Mouse (Mus musculus) limb, embryonic 10.5 days (tissue): Measurements from ENCODE around the gene Clba1. TPM values are rescaled to one million over a fixed set of nuclear protein-coding genes. Genes with fewer than 3 reads are reported as not detected.
A peak's percentile ranks its signal among the peaks of the same experiment; 100 is the strongest.

Experiments used
- DNase-seq: peaks from one replicate; pipeline ENCODE4 v3.0.0-alpha.2; 2017; ENCODE audit warnings: low spot score
- H3K27ac ChIP-seq: fragments of 300-500 bp; sonication (generic); 2 replicates; pipeline ENCODE4 v1.5.1; 2016; ENCODE audit warnings: mild to moderate bottlenecking
- H3K27me3 ChIP-seq: fragments of 300-500 bp; sonication (generic); 2 replicates; pipeline ENCODE4 v1.6.1; 2016; ENCODE audit warnings: low read depth, mild to moderate bottlenecking; ENCODE audit not compliant: poor library complexity, severe bottlenecking
- H3K36me3 ChIP-seq: fragments of 300-500 bp; sonication (generic); 2 replicates; pipeline ENCODE4 v1.6.1; 2016; ENCODE audit warnings: mild to moderate bottlenecking, moderate library complexity
- H3K4me1 ChIP-seq: fragments of 300-500 bp; sonication (generic); 2 replicates; pipeline ENCODE4 v1.6.1; 2016
- H3K4me3 ChIP-seq: fragments of 300-500 bp; sonication (generic); 2 replicates; pipeline ENCODE4 v1.5.1; 2016; ENCODE audit warnings: mild to moderate bottlenecking, moderate library complexity
- H3K9me3 ChIP-seq: fragments of 300-500 bp; sonication (generic); replicated peaks from 2 replicates; pipeline ENCODE4 v1.6.1; 2016; ENCODE audit warnings: mild to moderate bottlenecking
- WGBS: fragments of 180-500 bp; shearing (Covaris S2); methylation state at CpG from one replicate; pipeline ENCODE4 v1.1.7; 2016; 5-methylcytosine and 5-hydroxymethylcytosine counted together
- polyA plus RNA-seq: library from polyadenylated mRNA; unstranded; fragments of >200 nt; fragmentation: Nextera tagmentation; extraction: Ambion mirVana; gene quantifications from 2 replicates; pipeline ENCODE4 v1.2.1, GENCODE M21; 2016

The Clba1 gene
- 7.9 and 8.4 TPM in 2 replicates for polyA plus RNA-seq

- Histone ChIP-seq H3K27ac (peak within 1 kb of the TSS; percentile 70), H3K4me1 (peaks cover 29% of the 10 kb centered on the region), H3K36me3 (peaks cover 19% of the 10 kb centered on the region), H3K27me3 (peaks cover 48% of the 10 kb centered on the region), H3K4me3 (peak within 1 kb of the TSS; percentile 75), H3K9me3 (no peaks in the 10 kb centered on the region)
- 2% methylated on average over 64 of the region's 64 CpGs for WGBS
- DNase-seq: peak; percentile 93
Measured at GRCm38 (mm10) chr12:112808587-112809364, at the start of gene Clba1. TSS of gene Clba1 (plus strand) at chr12:112808937.

GRCm38 (mm10) chr12:112759471-112759870, 49.3 kb upstream of the Clba1 start:
- no peak overlapping the region for H3K27ac ChIP-seq
- H3K36me3 ChIP-seq: no peaks in the 10 kb centered on the region
- WGBS: 81% methylated on average over 3 of the region's 3 CpGs
- H3K27me3 ChIP-seq: no peaks in the 10 kb centered on the region
- no peak for DNase-seq
- H3K9me3 ChIP-seq: no peaks in the 10 kb centered on the region
- peaks cover 5% of the 10 kb centered on the region; the same call in 1 of the 2 replicates for H3K4me1 ChIP-seq
- no peak overlapping the region for H3K4me3 ChIP-seq

DNA sequence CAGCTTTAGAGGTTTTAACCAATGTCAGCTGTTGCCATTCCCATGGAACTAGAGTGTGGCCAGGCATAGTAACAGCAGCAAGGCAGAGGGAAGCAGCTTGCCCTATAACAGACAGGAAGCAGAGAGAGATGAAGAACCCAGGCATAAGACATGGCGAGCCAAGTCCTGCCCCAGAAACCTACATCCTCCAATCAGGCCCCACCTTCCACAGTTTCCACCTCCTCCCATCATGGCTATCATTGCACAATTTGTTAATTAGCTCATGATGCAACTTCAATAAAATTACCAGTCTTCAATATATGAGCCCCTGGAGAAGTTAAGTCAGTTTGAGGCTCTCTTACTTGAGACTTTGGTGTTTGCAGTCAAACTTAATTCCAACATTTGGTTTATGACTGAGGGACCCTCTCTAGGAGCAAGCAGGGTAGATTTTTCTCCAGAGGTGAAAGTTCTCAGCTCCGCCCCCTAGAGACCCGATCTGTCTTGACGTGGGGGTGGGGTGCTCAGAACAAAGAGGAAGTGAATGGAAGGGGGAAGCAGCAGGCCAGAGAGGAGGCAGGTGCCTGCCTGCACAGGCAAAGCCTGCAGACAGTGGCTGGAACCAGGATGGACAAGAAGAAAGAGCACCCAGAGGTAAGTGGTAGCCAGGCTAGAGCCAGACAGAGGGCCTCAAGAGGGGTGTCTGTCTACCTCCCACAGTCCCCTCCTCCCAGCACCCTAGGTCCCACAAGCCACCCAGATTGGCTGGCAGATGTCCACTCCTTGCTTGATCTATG, 48.4 kb upstream of the Clba1 start, which contains the start of gene Pld4:
TSS of gene Pld4 (plus strand) at position 502 of the 773 bp plus-strand sequence.
- 44% methylated on average over 4 of the region's 4 CpGs for WGBS

DNA sequence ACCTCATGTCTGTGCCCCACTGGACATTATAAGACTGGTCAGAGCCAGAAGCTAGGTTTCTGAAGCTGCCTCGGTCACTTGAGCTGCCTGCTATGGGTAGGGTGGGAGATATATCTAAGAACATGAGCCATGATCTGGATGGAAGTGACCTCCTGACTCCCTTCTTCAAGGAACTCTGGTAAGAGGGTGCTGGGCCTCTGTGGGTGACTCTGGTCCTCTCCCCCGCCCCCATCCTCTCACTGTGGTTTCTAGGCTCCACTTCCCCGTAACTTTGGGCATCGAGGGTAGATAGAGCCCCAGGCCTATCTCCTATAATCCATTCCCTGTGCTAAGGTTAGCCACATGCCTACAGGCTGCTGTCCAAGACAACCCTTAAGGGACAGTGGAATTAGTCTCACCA, 47.3 kb upstream of the Clba1 start:
- H3K9me3 ChIP-seq: no peaks in the 10 kb centered on the region
- H3K4me3 ChIP-seq: no peak overlapping the region
- no peaks in the 10 kb centered on the region for H3K36me3 ChIP-seq
- peaks cover 5% of the 10 kb centered on the region; the same call in 1 of the 2 replicates for H3K4me1 ChIP-seq
- WGBS: 88% methylated on average over 4 of the region's 4 CpGs
- no peaks in the 10 kb centered on the region for H3K27me3 ChIP-seq
- DNase-seq: no peak
- H3K27ac ChIP-seq: no peak overlapping the region

More for the DNA sequence above, 48.4 kb upstream of the Clba1 start, which contains the start of gene Pld4:
- no peak for DNase-seq
- H3K27me3 ChIP-seq: no peaks in the 10 kb centered on the region
- H3K27ac ChIP-seq: peak within 1 kb of the TSS; percentile 3; the same call in 1 of the 2 replicates
- no peaks in the 10 kb centered on the region for H3K36me3 ChIP-seq
- H3K4me3 ChIP-seq: no peak within 1 kb of the TSS
- H3K4me1 ChIP-seq: peaks cover 5% of the 10 kb centered on the region; the same call in 1 of the 2 replicates
- H3K9me3 ChIP-seq: no peaks in the 10 kb centered on the region

DNA sequence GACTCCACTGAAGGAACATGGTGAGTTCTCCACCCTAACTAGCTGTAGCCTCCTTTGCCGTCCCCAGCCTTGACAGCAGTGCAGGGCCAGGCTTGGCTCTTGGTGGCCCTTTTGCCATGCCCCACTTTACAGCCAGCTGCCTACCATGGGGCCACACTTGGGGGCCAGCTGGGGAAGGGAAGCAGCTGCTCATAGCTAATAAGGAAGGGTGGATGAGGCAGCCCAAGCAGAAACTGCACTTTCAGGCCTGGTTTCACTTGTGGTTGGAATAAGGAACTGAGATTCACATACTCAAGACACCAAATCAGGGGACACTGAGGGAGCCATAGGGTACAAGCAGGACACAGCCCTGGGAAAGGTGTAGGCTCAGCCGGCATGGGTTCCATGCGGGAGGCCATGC, 46.7 kb upstream of the Clba1 start:
- 90% methylated on average over 3 of the region's 3 CpGs for WGBS
- H3K4me1 ChIP-seq: peaks cover 5% of the 10 kb centered on the region; the same call in 1 of the 2 replicates
- H3K9me3 ChIP-seq: no peaks in the 10 kb centered on the region
- DNase-seq: no peak
- no peak overlapping the region for H3K4me3 ChIP-seq
- no peaks in the 10 kb centered on the region for H3K36me3 ChIP-seq
- H3K27me3 ChIP-seq: no peaks in the 10 kb centered on the region
- peak overlapping the region; percentile 50; the same call in 1 of the 2 replicates for H3K27ac ChIP-seq

DNA sequence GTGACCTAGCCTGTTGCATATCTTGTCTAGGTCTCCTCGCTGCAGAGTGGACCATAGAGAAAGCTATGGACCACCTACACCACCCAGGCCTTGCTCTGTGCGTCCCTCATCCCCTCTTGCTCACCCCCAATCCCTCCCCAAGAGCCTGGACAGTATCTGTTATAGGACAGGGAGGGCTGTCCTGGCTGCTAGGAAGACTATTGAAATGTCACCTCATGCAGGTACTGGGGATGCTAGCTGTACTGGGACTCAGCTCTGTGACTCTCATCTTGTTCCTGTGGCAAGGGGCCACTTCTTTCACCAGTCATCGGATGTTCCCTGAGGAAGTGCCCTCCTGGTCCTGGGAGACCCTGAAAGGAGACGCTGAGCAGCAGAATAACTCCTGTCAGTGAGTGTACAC, 45.6 kb upstream of the Clba1 start:
- Histone ChIP-seq H3K27me3 (no peaks in the 10 kb centered on the region), H3K4me3 (no peak overlapping the region), H3K36me3 (no peaks in the 10 kb centered on the region), H3K4me1 (peaks cover 5% of the 10 kb centered on the region; the same call in 1 of the 2 replicates), H3K27ac (no peak overlapping the region), H3K9me3 (no peaks in the 10 kb centered on the region)
- no peak for DNase-seq
- WGBS: 84% methylated on average over 4 of the region's 4 CpGs

DNA sequence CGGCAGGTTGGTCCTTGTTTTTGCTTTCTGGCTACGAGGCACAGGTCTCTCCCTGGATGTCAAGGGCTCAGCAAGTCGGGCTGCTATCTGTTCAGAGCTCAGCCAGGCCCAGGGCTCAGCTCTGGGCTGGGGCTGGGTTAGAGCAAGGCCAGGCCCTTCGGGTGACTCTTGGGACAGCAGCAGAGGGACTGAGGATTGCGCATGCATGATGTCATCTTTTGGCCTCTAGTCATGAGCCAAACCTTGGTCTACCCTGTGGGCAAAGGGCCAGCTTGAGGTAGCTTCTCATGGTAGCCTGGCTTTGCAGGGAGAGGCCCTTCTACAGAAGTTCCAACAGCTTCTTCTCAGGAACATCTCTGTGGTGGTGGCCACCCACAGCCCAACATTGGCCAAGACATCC, 44.6 kb upstream of the Clba1 start:
- no peaks in the 10 kb centered on the region for H3K9me3 ChIP-seq
- no peak overlapping the region for H3K4me3 ChIP-seq
- no peak for DNase-seq
- H3K4me1 ChIP-seq: peaks cover 5% of the 10 kb centered on the region; the same call in 1 of the 2 replicates
- H3K36me3 ChIP-seq: no peaks in the 10 kb centered on the region
- 89% methylated on average over 5 of the region's 5 CpGs for WGBS
- H3K27ac ChIP-seq: no peak overlapping the region
- no peaks in the 10 kb centered on the region for H3K27me3 ChIP-seq

DNA sequence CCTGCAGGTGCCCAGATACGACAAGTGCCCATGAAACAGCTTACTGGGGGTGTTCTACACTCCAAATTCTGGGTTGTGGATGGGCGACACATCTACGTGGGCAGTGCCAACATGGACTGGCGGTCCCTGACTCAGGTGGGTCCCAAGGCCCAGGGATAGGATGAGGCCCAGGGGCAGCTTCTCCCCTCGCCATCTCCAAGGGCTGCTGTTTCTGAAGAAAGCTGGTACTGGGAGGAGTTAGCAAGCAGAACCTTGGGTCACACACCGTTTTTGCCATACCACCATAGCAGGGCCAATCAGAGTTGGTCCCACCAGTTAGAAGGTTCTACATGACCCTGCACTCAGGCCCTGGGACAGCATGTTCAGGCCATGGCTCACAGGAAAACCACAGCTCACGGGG, 43.7 kb upstream of the Clba1 start:
- H3K27ac ChIP-seq: no peak overlapping the region
- H3K9me3 ChIP-seq: no peaks in the 10 kb centered on the region
- 91% methylated on average over 7 of the region's 7 CpGs for WGBS
- H3K4me3 ChIP-seq: no peak overlapping the region
- no peaks in the 10 kb centered on the region for H3K36me3 ChIP-seq
- peaks cover 5% of the 10 kb centered on the region; the same call in 1 of the 2 replicates for H3K4me1 ChIP-seq
- no peak for DNase-seq
- H3K27me3 ChIP-seq: no peaks in the 10 kb centered on the region

- Histone ChIP-seq H3K4me1 (0 out of 2 replicates have a peak, but pooled peaks cover 3% of the 10 kb centered on the region), H3K27me3 (no peaks in the 10 kb centered on the region), H3K9me3 (no peaks in the 10 kb centered on the region), H3K27ac (no peak overlapping the region), H3K36me3 (no peaks in the 10 kb centered on the region), H3K4me3 (no peak overlapping the region)
- no peak for DNase-seq
- 92% methylated on average over 7 of the region's 7 CpGs for WGBS
Measured at GRCm38 (mm10) chr12:112766586-112766985, 42.2 kb upstream of the Clba1 start.

DNA sequence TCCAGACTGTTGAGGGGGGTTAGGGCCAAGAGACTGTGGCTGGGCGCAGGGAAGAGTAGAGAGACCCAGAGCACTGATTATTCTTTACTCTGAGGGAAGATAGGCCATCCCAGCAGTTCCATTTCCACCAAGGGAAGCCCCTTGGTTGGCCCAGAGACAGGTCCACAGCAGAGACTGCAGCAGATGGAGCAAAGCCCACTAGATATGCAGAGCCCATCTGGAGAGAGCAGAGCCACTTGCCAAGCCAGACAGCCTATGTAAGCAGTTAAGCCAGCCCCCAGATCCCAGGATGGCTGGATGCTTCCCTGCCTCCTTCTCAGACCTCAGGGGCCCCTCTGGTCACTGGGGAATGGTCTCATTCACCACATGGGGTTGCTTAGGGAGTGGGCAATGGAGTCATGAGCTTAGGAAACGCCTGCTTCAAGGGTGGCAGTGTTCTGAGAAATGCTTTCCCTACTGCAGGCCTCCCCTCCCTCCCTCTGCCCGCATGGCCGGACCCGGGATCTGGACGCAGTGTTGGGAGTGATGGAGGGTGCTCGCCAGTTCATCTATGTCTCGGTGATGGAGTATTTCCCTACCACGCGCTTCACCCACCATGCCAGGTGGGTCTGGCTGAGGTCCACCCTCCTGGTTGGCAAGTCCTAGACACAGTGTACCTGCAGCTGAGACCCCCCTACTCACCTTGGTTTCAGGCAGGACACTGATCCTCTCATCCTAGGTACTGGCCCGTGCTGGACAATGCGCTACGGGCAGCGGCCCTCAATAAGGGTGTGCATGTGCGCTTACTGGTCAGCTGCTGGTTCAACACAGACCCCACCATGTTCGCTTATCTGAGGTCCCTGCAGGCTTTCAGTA, 41.5 kb upstream of the Clba1 start:
- Histone ChIP-seq H3K36me3 (no peaks in the 10 kb centered on the region), H3K27me3 (no peaks in the 10 kb centered on the region), H3K9me3 (no peaks in the 10 kb centered on the region), H3K27ac (no peak overlapping the region), H3K4me3 (no peak overlapping the region), H3K4me1 (0 out of 2 replicates have a peak, but pooled peaks cover 3% of the 10 kb centered on the region)
- 95% methylated on average over 16 of the region's 16 CpGs for WGBS
- DNase-seq: no peak

- 84% methylated on average over 8 of the region's 8 CpGs for WGBS
- no peaks in the 10 kb centered on the region for H3K27me3 ChIP-seq
- 0 out of 2 replicates have a peak, but pooled peaks cover 3% of the 10 kb centered on the region for H3K4me1 ChIP-seq
- no peak overlapping the region for H3K27ac ChIP-seq
- H3K4me3 ChIP-seq: no peak overlapping the region
- DNase-seq: no peak
- no peaks in the 10 kb centered on the region for H3K36me3 ChIP-seq
- no peaks in the 10 kb centered on the region for H3K9me3 ChIP-seq
Measured at GRCm38 (mm10) chr12:112768166-112768565, 40.6 kb upstream of the Clba1 start.

GRCm38 (mm10) chr12:112769031-112769430, 39.7 kb upstream of the Clba1 start:
- 90% methylated on average over 6 of the region's 6 CpGs for WGBS
- no peak overlapping the region for H3K4me3 ChIP-seq
- H3K36me3 ChIP-seq: no peaks in the 10 kb centered on the region
- no peak for DNase-seq
- no peak overlapping the region for H3K27ac ChIP-seq
- no peaks in the 10 kb centered on the region for H3K9me3 ChIP-seq
- H3K4me1 ChIP-seq: 0 out of 2 replicates have a peak, but pooled peaks cover 3% of the 10 kb centered on the region
- H3K27me3 ChIP-seq: no peaks in the 10 kb centered on the region
